Comparison of ENCODE assay signal across 10 mouse cellular contexts in genomic region chr1:188660339-188660738, GRCm38 (mm10).
A peak's percentile ranks its signal among the peaks of the same experiment; 100 is the strongest.
DNase-seq lines count a peak whose midpoint lies in the region; ATAC-seq lines count a peak whose summit lies in the region.
"Had no signal": no experiment of that assay in that cellular context is flagged by ENCODE, and none has a peak within 500 bp of the region (broad histone marks: within the 10 kb centered on the region; RNA-seq: fewer than 3 reads in every experiment).

No protein-coding gene starts in this region.

- peaks cover 13% of the 10 kb centered on the region; the same call in 1 of the 2 replicates for H3K4me1 ChIP-seq in kidney, embryonic 15.5 days
- peaks cover 51% of the 10 kb centered on the region for H3K4me1 ChIP-seq in forebrain, embryonic 10.5 days
- no peaks in the 10 kb centered on the region for H3K4me1 ChIP-seq in intestine, embryonic 15.5 days (replicated peaks)
- peaks cover 16% of the 10 kb centered on the region for H3K4me1 ChIP-seq in neural tube, embryonic 12.5 days

- H3K9me3 ChIP-seq in kidney, embryonic 15.5 days (replicated peaks), result no peaks in the 10 kb centered on the region
- no peaks in the 10 kb centered on the region for H3K9me3 ChIP-seq in forebrain, embryonic 10.5 days
- no peaks in the 10 kb centered on the region for H3K9me3 ChIP-seq in intestine, embryonic 15.5 days
- H3K9me3 ChIP-seq in neural tube, embryonic 12.5 days, result no peaks in the 10 kb centered on the region

- H3K27ac ChIP-seq in kidney, embryonic 15.5 days, result peak overlapping the region; percentile 54; the same call in 1 of the 2 replicates
- peak overlapping the region; percentile 80 for H3K27ac ChIP-seq in forebrain, embryonic 10.5 days
- H3K27ac ChIP-seq in intestine, embryonic 15.5 days, result no peak overlapping the region
- H3K27ac ChIP-seq in neural tube, embryonic 12.5 days, result no peak overlapping the region

- H3K4me2 ChIP-seq in kidney, embryonic 15.5 days, result peak overlapping the region; percentile 56
- H3K4me2 ChIP-seq in intestine, embryonic 15.5 days (replicated peaks), result peak overlapping the region; percentile 51
- peak overlapping the region; percentile 58 for H3K4me2 ChIP-seq in neural tube, embryonic 12.5 days (replicated peaks)

- H3K4me3 ChIP-seq in kidney, embryonic 15.5 days (replicated peaks), result peak overlapping the region; percentile 38
- H3K4me3 ChIP-seq in forebrain, embryonic 10.5 days, result peak overlapping the region; percentile 41
- peak overlapping the region; percentile 16 for H3K4me3 ChIP-seq in intestine, embryonic 15.5 days (replicated peaks)
- H3K4me3 ChIP-seq in neural tube, embryonic 12.5 days, result 0 out of 2 replicates have a peak overlapping the region, but pooled peaks have one; percentile 15
- H3K4me3 ChIP-seq: myocyte had no signal

- H3K9ac ChIP-seq in kidney, embryonic 15.5 days, result no peak overlapping the region
- no peak overlapping the region for H3K9ac ChIP-seq in intestine, embryonic 15.5 days
- no peak overlapping the region for H3K9ac ChIP-seq in neural tube, embryonic 12.5 days

- no peak for DNase-seq in kidney, adult 11 months
- peak; percentile 56 for DNase-seq in forebrain, embryonic 10.5 days (ENCODE audit: extremely low spot score, low spot score)
- DNase-seq in right cerebral cortex, postnatal 14 days, result no peak
- DNase-seq in layer of hippocampus, adult 9-10 months (ENCODE audit: low spot score), result no peak
- DNase-seq in MN1 (ENCODE audit: low spot score), result no peak

- H3K27me3 ChIP-seq in kidney, embryonic 15.5 days, result no peaks in the 10 kb centered on the region
- peaks cover 19% of the 10 kb centered on the region for H3K27me3 ChIP-seq in forebrain, embryonic 10.5 days (ENCODE audit: poor library complexity, severe bottlenecking)
- H3K27me3 ChIP-seq in intestine, embryonic 15.5 days (replicated peaks), result no peaks in the 10 kb centered on the region
- no peaks in the 10 kb centered on the region for H3K27me3 ChIP-seq in neural tube, embryonic 12.5 days (replicated peaks)
- H3K27me3 ChIP-seq: CH12.LX had no signal

- WGBS in kidney, embryonic 15.5 days, result 10% methylated on average over 3 of the region's 3 CpGs
- 2% methylated on average over 3 of the region's 3 CpGs for WGBS in forebrain, embryonic 10.5 days
- 18% methylated on average over 3 of the region's 3 CpGs for WGBS in intestine, embryonic 15.5 days
- 2% methylated on average over 3 of the region's 3 CpGs for WGBS in neural tube, embryonic 12.5 days

- H3K36me3 ChIP-seq in kidney, embryonic 15.5 days, result no peaks in the 10 kb centered on the region
- H3K36me3 ChIP-seq in forebrain, embryonic 10.5 days (replicated peaks), result no peaks in the 10 kb centered on the region
- no peaks in the 10 kb centered on the region for H3K36me3 ChIP-seq in intestine, embryonic 15.5 days
- no peaks in the 10 kb centered on the region for H3K36me3 ChIP-seq in neural tube, embryonic 12.5 days

- peak; percentile 87 for ATAC-seq in kidney, embryonic 15.5 days (replicated peaks; ENCODE audit: low FRiP score)
- peak; percentile 49; the same call in 1 of the 2 replicates for ATAC-seq in intestine, embryonic 15.5 days
- peak; percentile 65; the same call in 1 of the 2 replicates for ATAC-seq in neural tube, embryonic 12.5 days (ENCODE audit: low FRiP score, low read depth)

Comparison
In these comparisons a context has a peak if more than half of its experiments do, and no peak if none do; other contexts are left out.
1. H3K27ac ChIP-seq: peak in kidney, embryonic 15.5 days (single experiment) and forebrain, embryonic 10.5 days (single experiment); none in intestine, embryonic 15.5 days (single experiment) and neural tube, embryonic 12.5 days (single experiment).
2. Peak in every context shown above with its lines, with median percentiles within 50 percentile points of each other: ATAC-seq, H3K4me2 ChIP-seq and H3K4me3 ChIP-seq.